Mouse (Mus musculus): ENCODE results near the gene Pam16.
"Not testable (repeated sequence)": the region's sequence is repeated elsewhere in the genome, so short reads cannot be mapped to it uniquely, and the experiment has no call there.

Pam16 gene

GRCm38 (mm10) chr16:4592909-4593875 is 31.6 kb downstream of the Pam16 start:
- DNase-seq (ENCODE audit: low spot score in 2 of 2): peak; percentile 73 to 75

- DNase-seq (ENCODE audit: low spot score in 2 of 2): no peak
Observed at GRCm38 (mm10) chr16:4590236-4590635, 34.6 kb downstream of the Pam16 start.

GRCm38 (mm10) chr16:4587516-4588210 is 37.1 kb downstream of the Pam16 start:
- DNase-seq (ENCODE audit: low spot score in 2 of 2): no peak

GRCm38 (mm10) chr16:4586531-4587123 is 38.2 kb downstream of the Pam16 start:
- DNase-seq (ENCODE audit: low spot score in 2 of 2): peak; percentile 92 to 94

- DNase-seq (ENCODE audit: low spot score in 2 of 2): no peak
Observed at GRCm38 (mm10) chr16:4585642-4586530, 38.9 kb downstream of the Pam16 start.

- no peak for DNase-seq (ENCODE audit: low spot score in 2 of 2)
Observed at GRCm38 (mm10) chr16:4584438-4584837, 40.4 kb downstream of the Pam16 start.

- DNase-seq (ENCODE audit: low spot score in 2 of 2): no peak
Observed at GRCm38 (mm10) chr16:4583807-4584206, 41.0 kb downstream of the Pam16 start.

GRCm38 (mm10) chr16:4581179-4581578 is 43.6 kb downstream of the Pam16 start:
- DNase-seq (ENCODE audit: low spot score in 2 of 2): not testable (repeated sequence)

GRCm38 (mm10) chr16:4578630-4579029 is 46.2 kb downstream of the Pam16 start:
- no peak for DNase-seq (ENCODE audit: low spot score in 2 of 2)

- no peak for DNase-seq (ENCODE audit: low spot score in 2 of 2)
Observed at GRCm38 (mm10) chr16:4576873-4577272, 47.9 kb downstream of the Pam16 start.

GRCm38 (mm10) chr16:4576038-4576437 is 48.8 kb downstream of the Pam16 start:
- no peak for DNase-seq (ENCODE audit: low spot score in 2 of 2)

GRCm38 (mm10) chr16:4570737-4571136 is 54.1 kb downstream of the Pam16 start:
- no peak for DNase-seq (ENCODE audit: low spot score in 2 of 2)

GRCm38 (mm10) chr16:4567912-4568311 is 56.9 kb downstream of the Pam16 start:
- peak; percentile 56 to 80 for DNase-seq (ENCODE audit: low spot score in 2 of 2)

Data from right cerebral cortex, postnatal 10 days (tissue).